Mouse (Mus musculus) CD4-positive, CD25-positive, alpha-beta regulatory T cell, adult 4 months (primary cell): ENCODE data around the gene Olfr69. TPM values are rescaled to one million over a fixed set of nuclear protein-coding genes. Genes with fewer than 3 reads are reported as not detected.
"Not testable (repeated sequence)": the region's sequence is repeated elsewhere in the genome, so short reads cannot be mapped to it uniquely, and the experiment has no call there.

Source experiments
- ATAC-seq: one replicate; pipeline ENCODE4 v1.8.0; 2017
- polyA plus RNA-seq, 2 experiments: library from polyadenylated mRNA; unstranded; fragments of 100-300 nt; shearing (Covaris generic); gene quantifications; one replicate each; pipeline ENCODE4 v1.2.1; 2017

Gene Olfr69
- polyA plus RNA-seq: not detected

DNA sequence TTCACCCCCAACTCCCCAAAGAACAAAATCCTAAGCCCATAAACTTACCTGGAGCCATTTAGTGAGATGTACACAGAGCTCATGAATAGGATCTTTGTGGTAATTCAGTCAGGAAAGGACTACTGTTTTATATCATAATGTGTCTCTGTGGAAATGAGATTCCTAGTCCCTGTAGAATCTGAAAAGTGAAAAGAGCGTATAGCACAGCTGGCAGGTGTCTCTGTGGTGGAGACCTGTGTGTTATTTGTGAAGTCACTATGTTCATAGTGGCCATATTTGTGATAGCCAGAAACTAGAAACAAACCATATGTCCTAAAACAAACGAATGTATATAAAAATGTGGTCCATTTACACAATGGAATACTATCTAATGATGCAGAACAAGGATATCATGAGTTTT, at the start of gene Olfr69:
Olfr69 (minus strand) TSS at position 101 of the 400 bp plus-strand sequence.
- ATAC-seq: no peak

DNA sequence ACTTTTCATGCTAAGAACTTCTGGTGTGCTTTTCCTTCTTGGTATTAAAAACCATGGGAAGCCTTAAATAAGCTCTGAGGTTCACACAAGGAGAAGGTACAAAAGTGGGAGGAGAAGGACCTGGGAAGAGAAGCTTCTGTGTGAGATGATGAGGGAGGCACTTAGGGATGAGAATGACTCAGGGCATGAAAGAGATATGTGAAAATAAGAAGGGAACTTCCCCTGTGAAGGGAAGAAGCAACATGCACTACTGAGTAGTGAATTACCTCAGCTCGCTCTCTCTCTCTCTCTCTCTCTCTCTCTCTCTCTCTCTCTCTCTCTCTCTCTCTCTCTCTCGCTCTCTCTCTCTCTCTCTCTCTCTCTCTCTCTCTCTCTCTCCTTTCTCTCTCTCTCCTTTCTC, 43.7 kb upstream of the Olfr69 start:
- not testable (repeated sequence) for ATAC-seq

DNA sequence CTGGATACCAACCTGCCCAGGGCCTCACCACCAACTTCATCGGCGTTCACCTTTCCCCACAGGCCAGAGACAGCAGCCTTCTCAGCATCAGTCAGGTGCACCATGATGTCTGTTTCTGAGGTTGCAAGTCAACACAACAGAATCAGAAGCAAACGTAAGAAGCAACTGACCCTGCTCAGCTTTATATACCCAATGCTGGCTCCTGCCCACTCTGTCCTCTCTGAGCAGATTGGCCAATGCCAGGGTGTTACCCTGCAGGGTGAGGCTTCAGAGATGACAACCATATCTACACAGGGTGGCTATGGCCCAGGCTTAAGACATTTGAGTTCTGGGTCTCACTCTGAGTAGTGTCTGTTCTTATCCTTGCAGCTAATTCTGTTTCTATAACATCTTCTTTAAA, 42.4 kb upstream of the Olfr69 start, which contains the start of gene Hbb-bt:
Hbb-bt (minus strand) TSS at position 231 of the 400 bp plus-strand sequence.
- no peak for ATAC-seq

DNA sequence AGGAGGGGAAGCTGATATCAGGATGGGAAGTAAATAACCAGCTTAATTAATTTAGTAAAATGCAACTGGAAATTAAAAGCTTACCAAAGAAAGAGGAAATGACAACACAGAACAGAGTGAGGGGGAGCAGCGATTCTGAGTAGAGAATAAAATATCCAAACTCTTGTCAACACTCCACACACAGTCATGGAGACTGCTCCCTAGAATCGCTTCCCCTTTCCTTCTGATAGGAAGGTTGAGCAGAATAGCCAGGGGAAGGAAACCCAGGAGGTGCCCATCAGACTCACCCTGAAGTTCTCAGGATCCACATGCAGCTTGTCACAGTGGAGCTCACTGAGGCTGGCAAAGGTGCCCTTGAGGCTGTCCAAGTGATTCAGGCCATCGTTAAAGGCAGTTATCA, 41.8 kb upstream of the Olfr69 start:
- not testable (repeated sequence) for ATAC-seq

DNA sequence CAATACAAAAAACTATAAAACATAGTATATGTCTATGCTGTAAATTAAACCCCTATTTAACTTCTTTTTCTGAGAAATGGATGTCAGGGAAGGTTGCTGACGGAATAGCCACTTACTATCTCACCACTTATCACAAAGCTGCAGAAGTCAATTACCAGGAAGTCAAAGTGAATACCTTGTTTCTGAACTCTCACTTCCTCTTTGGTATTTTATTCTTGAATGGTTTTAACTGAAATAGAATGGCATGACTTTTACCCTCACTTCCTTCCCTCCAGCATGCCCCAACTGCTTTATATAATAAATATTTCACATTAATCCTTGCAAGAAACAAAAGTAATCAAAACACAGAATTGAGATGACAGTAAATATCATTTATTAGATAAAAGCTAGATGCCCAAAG, 40.8 kb upstream of the Olfr69 start:
- no peak for ATAC-seq

DNA sequence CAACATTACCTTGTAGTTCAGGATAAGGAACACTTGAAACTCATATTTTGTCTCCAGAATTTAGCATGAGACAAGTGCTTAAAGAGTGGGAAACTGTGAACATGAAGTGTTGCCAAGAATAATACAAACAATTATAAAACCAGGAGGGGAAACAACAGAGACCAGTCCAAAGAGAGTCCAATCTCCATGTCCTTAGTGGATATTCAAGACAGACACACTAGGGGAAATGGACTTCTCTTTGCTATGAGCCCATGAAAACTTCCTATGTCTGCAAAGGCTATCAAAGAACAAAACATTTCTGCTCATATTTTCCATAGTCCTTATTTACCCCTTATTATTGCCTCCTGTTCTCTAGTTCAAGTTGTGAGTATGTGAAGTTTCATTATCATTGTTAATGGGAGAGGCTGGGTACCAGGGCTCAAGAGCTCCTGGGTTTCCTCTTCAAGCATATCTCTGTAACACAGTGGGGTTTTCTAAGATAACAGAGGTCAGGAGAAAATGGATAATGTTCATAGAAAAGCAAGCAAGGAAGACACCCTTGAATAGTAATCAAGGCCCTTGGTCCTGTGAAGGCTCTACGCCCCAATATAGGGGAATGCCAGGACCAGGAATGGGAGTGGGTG, 39.9 kb upstream of the Olfr69 start:
- no peak for ATAC-seq

DNA sequence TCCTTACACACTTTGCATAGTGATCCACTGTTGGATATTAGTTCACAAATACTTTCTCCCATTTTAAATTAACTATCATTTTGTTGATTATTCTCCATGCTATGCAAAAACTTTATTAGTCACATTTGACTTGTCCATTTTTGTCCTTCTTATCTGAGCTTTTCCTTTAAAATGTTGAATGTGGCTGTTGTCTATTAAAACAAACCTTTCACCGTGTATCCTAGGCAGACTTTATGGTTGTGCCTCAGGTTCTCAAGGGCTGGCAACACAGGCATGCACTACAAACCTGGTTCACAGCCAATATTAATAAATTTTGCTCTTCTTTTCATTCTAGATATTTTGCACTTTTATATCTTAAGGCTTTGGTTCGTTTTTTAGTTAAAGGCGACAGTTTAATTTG, 39.4 kb upstream of the Olfr69 start:
- ATAC-seq: no peak

DNA sequence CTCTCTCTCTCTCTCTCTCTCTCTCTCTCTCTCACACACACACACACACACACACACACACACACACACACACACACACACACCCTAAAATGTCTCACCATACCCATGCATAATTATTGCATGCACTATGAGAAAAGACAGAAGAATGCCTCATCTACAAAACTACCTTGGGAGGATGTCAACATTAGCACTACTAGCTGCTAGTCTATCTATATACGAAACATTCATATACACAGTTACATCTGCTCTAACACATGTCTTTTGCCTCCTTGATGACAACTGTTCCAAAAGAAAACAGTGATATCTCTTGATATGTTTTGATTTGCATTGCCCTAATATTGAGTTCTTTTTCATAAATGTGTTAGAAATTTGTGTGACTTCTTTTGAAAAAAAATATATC, 38.9 kb upstream of the Olfr69 start:
- no peak for ATAC-seq

DNA sequence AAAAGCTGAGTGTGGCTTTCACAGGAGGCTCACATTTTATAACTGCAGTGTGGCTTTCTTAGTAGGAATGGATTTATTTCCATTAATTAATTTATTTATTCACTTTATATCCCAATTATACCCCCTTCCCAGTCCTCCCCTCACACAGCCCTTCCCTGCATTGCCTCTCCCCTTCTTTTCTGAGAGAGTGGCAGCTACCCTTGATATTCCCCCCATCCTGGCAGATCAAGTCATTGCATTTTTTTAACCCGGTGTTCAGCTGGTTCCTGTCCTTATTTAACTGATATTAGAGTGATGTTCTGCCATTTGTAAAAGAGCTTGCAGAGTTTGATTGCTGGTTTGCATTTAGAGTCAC, 38.4 kb upstream of the Olfr69 start:
- ATAC-seq: no peak

DNA sequence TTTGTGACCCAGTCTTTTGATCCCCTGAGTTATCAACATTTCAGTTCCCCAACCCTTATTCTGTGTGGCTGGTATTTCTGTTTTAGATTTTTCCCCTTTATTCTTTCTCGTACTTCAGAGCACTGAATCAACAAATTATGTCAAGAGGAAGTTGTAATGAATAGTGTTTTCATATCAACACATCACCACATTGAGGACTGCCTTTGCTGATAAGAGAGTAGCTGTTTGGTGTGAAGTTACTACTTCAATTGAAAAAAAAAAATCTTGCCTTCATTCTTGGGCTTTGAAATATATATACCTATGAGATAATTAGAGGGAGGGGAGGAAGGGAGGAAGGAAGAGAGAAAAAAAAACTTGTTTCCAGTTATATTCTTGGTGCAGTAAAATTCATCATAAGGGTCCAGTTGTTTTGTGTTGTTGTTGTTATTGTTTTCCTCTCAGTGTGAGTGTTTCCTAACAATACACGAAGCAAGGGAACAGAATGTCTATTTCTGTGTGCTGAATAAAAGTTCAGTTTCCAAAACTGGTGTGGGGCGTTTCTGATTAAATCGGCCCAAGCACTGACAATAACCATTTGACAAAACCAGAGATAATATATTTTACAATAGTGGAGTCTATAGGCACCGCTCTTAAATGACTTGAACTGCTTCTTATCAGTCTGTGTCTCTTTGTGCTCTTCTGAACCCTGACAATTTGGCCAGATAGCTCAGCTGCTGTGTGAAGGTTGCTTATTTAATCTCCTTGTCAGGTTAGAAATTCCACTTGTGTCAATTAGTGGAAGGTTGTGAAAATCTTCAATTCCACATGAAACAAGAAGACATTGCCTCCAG, 37.8 kb upstream of the Olfr69 start:
- no peak for ATAC-seq

DNA sequence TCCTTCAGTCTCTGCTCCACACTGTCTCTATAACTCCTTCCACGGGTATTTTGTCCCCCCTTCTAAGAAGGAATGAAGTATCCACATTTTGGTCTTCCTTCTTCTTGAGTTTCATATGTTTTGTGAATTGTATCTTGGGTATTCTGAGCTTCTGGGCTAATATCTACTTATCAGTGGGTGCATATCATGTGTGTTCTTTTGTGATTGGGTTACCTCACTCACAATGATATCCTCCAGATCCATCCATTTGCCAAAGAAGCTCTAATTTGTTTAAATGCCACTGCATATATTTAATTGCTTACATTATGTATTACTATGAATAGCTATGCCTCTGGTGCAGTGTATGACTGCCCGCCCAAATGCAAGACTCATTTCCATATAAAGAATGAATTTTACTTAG, 36.7 kb upstream of the Olfr69 start:
- not testable (repeated sequence) for ATAC-seq

DNA sequence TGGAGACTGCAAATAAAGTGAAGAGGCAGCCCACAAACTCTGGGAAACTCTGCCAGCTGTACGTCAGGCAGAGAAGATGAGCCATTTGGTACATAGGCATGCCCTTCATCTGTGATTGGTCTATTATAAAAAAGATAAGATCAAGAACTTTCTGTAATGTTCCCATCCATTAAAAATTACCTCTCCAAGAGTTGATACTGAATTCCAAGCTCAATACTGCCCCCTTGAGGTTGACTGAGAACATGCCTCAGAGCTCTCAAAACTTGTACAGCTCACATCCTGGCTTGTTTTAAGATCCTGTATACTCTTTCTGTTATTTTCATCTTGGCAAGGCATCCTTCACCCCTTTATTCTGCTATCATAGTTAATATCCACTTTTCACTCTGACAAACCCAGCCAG, 35.5 kb upstream of the Olfr69 start:
- peak; percentile 53 for ATAC-seq

DNA sequence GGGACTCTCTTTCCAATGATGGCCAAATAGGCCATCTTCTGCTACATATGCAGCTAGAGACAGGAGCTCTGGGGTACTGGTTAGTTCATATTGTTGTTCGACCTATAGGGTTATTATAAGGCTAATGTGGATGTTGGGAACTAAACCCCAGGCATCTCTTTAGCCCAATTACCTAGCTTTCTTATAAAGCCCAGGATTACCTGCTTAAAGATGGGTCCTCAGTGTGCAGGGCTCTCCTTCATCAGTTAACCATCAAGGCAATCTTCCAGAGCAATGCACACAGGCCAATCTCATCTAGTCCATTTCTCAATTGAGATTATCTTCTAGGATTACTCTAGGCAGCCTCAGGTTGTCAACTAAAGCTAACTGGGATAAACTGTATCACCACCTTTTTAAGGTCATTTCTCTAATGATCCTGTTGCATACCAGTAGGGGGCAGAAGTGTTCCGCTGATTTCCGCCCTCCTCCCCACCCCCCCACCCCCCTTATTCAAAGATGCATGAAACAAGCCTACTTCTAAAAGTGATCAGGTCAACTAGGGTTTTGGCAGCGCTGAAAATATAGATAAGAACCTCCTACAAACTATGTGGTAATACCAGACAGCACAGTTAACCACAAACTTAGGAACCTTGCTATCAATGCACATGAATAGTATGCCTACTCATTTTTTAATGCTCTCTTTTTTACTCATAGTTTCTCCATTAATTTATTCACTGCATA, 21.4 kb upstream of the Olfr69 start:
- ATAC-seq: no peak

DNA sequence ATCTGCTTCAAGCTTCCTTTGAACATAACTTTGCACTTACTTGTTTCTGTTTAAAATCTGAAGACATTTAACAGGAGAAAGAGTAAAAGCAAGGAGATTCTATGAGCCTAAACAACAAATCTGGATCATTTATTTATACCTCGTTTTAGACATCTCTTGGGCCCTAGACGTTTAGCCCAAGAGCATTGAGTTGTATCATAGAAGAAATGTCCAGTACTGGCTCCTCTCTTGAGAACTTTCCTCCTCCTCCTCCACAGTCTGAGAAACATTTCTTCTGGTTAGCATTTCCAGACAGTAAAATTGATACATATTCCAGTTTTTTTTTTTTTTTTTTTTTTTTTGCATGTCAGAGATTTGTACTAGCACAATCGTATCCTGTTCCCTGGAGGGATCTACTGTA, 20.3 kb upstream of the Olfr69 start, which contains the start of gene Olfr67:
Olfr67 (minus strand) TSS at position 101 of the 400 bp plus-strand sequence.
- ATAC-seq: no peak

DNA sequence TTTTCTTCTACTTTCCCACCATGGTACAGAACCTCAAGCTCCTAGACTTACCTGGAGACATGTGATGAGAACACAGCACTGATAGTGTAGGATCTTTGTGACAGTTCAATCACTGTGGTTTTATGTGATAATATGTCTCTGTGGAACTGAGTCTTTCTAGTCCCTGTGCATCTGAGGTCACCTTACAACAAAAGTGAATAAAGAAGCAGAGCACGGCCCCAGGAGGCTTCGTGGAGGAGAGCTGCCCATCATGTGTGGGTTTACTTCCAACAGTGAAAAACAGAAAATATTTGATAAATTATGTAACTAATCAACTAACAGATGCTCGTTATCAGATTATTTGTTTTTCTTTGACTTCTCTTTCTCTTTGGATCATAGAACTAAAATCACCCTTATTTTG, 8.2 kb upstream of the Olfr69 start, which contains the start of gene Olfr68:
Olfr68 (minus strand) TSS at position 101 of the 400 bp plus-strand sequence.
- no peak for ATAC-seq

DNA sequence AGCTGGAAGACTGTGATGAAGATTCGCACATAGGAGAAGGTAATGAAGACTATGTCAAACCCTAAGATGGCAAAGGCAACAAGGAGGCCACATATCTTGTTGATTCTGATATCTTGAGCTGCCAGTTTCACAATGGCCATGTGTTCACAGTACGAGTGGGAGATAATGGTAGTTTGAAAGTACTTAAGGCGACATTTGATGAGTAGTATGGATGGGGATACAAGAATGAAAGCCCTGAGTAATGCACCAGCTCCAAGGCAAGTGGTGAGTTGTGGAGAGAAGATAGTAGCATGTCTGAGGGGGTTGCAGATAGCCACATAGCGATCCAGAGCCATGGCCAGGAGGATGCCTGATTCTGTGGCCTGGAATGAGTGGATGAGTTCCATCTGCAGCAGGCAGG, 6.3 kb upstream of the Olfr69 start:
- ATAC-seq: not testable (repeated sequence)

DNA sequence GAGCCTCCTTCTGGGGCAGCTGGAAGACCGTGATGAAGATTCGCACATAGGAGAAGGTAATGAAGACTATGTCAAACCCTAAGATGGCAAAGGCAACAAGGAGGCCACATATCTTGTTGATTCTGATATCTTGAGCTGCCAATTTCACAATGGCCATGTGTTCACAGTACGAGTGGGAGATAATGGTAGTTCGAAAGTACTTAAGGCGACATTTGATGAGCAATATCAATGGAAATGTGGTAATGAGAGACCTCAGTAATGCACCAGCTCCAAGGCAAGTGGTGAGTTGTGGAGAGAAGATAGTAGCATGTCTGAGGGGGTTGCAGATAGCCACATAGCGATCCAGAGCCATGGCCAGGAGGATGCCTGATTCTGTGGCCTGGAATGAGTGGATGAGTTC, 3.7 kb downstream of the Olfr69 start:
- ATAC-seq: not testable (repeated sequence)

DNA sequence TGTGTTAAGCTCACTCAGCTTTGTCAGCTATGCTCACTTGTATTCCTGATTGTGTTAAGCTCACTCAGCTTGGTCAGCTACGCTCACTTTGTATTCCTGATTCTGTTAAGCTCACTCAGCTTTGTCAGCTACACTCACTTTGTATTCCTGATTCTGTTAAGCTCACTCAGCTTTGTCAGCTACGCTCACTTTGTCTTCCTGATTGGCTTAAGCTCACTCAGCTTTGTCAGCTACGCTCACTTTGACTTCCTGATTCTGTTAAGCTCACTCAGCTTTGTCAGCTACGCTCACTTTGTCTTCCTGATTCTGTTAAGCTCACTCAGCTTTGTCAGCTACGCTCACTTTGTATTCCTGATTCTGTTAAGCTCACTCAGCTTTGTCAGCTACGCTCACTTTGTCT, 9.2 kb downstream of the Olfr69 start:
- not testable (repeated sequence) for ATAC-seq

DNA sequence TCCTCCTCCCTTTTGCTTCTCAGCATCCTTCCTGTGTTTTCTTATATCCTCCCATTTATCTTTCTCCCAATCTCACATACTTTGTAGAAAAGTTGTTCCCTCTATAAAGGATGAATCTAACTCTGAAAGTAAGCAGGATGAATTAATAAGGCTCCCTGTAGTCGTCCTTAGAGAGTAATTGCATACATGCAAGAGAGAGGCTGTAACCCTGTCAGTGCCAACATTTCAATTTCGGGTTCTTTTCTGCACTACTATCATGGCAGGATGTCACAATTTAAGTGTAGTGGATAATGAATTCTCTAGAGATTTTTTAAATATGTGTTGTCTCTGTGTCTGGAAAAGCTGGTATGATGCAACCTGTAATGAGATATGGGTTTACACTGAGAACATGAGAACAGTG, 14.2 kb downstream of the Olfr69 start, which contains the start of gene Olfr630:
Olfr630 (minus strand) TSS at position 101 of the 400 bp plus-strand sequence.
- ATAC-seq: no peak

DNA sequence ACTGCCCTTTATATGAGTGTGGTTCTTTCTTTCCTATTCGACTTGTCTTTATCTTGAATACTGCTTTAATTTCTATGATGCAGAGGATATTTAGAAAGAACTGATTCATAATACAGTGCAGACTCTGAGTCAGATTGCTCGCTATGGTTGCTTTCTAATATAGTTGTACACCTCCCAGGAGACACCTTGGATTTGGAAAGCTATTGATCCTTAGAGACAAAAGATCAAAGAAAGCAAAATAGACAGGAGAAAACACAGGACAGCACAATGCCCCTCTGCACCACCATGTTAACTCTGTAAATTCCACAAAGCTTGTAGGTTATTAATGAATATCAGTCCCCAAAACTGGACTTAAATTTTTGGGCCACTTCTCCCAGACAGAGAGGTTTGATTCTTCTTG, 26.6 kb downstream of the Olfr69 start, which contains the start of gene Olfr629:
Olfr629 (minus strand) TSS at position 101 of the 400 bp plus-strand sequence.
- ATAC-seq: no peak

DNA sequence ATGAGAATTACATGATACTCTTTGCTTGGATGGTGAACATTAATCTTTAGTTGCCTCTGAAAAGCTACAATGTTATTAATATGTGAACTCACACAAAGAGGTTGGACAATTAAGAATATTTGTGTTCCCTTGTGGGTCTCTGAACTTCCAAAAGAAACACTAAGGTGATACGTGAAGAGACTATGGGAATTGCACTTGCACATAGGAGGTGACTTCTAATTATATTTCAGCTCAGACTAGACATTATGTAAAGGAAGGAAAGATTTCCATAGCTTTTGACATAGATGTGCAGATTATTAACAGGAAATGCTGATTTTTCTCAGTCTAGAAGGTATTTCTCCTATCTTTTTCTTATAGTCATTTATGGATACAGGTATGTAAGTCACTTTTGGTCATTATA, 41.3 kb downstream of the Olfr69 start, which contains the start of gene Olfr628:
Olfr628 (plus strand) TSS at position 301 of the 400 bp plus-strand sequence.
- no peak for ATAC-seq

DNA sequence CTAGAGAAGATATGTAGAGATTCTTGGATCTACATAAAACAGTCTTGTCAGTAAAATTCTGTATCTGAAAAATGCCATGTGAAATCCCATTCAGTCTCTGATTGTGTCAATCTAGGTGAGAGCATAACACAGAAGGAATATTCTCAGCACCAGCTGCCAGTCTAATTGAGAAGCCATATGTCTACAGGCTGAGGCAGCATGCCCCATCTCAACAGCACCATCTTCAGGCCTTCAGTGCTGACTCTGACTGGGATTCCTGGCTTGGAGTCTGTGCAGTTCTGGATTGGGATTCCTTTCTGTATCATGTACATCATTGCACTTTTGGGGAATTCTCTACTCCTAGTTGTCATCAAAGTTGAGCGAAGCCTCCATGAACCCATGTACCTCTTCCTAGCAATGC, 55.0 kb downstream of the Olfr69 start:
- not testable (repeated sequence) for ATAC-seq
